Mouse (Mus musculus): ENCODE data around the gene Dact1.

The Dact1 gene

GRCm38 (mm10) chr12:71309581-71310067, at the start of gene Dact1:
Gene Dact1 (plus strand): TSS chr12:71309884.
- DNase-seq, result peak; percentile 55 to 69

DNA sequence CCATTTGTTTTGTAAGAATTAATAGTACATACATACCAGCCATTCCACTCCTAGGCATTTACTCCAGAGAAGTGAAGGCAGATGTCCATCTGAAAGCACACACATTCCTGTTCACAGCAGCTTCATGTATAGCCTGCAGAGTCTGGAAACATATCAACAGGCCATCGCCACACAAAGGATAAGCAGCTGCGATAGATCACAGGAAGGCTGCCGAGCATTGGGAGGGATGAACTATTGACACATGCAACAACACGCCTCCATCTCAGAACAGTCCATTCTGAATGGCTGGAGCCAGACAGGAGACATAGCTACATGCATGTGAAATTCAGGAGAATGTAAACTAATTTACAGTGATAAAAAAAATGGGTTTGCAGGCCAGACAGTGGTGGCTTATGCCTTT, 45.5 kb upstream of the Dact1 start:
- no peak for DNase-seq

DNA sequence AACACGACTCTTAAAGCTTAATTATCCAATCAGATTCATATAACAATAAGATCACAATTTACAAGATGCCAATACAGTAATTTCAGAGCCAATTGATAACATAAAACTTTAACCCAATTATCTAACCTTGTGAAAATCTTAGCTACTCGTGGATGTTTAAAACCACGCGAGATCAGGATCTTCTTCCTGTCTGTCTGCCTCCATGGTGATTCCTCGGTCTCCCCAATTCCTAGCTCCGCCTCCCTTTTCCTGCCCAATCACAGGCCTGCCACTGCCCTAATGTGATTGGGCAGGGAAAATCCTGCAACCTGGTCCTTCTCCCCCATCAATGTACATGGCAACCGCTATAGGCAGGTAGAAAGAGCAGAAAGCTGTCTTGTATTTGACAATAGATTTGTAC, 40.3 kb upstream of the Dact1 start:
- no peak for DNase-seq

GRCm38 (mm10) chr12:71271131-71271530, 38.6 kb upstream of the Dact1 start:
- no peak for DNase-seq

- DNase-seq, result peak; percentile 46
These were observed 35.0 kb upstream of the Dact1 start for GRCm38 (mm10) chr12:71274519-71275237.

DNA sequence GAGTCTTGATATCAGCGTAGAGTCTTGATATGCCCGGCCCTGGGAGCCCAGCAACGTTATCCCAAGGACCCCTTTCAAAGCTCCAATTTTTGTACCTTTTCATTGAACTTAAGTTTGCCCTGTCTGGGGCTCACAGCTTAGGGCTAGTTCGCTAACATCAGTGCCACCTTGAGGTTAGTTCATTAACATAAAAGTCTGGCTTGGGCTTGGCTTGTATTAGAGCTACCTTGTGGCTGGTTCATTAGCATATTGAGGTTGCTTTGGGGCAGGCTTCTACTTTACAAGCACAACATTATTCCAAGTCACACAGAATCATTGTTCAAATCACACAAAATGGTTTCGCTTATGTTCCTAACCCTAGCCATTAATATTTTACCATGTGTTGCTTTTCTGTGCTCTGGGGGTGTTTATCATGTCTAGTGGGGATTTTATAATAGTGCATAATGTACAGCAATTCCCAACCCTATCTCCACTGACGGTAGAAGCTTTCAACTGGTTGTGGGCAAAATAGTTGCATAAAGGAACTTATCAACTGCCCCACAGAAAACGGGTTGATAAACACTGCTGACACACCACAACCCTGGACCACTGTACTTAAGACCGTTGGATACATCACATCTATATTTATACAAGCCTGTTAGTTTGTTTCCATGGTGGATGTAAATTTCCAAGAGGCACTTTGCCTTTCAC, 33.6 kb upstream of the Dact1 start:
- DNase-seq, result no peak

DNA sequence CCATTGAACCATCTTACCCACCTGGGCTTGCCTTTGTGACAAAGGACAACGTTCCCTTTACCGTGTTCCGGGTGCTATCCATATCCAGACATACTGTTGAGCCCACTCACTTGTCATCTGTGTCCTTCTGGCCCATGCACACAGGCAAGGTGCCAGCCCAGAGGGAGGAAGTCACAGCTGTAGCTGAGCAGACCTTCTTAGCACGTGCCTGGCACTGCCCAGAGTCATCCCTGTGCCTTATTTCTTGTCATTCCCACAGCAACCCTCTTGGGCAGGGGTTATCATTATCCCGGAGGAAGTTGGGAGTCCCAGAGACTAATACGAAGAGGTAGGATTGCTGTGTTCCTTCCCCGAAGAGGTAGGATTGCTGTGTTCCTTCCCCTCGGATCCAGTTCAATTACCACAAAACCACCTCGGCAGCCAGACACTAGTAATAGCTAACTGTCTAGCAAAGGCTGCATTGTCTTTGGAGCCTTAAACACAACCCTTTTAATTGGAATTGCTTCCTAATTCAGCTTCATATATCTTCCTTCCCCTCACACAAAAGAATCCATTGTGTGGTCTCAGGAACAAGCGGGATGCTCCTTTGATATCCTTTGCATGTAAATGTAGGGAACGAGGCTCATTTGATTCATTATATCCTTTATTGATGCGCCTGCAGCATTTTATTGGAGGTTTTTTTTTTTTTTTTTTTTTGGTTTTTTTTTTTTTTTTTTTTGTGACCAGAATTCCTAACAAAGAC, 30.0 kb upstream of the Dact1 start:
- DNase-seq, result no peak

DNA sequence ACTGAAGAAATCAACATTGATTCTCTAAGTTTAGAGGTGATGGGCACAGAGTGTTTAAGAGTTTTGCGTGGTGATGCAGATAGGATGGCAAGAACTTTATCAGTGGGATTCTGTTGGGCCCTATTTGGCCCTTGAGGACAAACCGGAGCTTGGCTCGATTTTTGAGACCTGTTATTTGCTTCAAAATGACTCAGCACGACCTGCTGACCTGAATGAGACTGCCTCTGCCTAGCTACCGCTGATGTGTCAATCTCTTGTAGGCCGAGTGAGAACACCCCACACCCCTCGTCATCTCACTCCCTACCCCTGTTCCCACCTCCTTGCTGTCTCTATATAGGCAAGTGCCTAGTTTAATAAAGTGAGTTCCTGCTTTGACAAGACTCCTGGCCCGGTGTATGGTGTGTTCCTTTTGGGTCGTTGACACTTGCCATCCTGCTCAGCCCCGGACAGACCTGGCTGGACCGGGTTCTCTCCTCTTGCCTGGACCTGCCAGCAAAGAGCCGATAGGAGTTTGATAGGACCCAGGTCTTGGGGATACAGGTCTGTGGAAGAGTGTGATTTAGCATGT, 28.4 kb upstream of the Dact1 start:
- DNase-seq, result no peak

- no peak for DNase-seq
These were observed 24.3 kb upstream of the Dact1 start for GRCm38 (mm10) chr12:71285399-71285798.

GRCm38 (mm10) chr12:71290460-71290859, 19.2 kb upstream of the Dact1 start:
- no peak for DNase-seq

DNA sequence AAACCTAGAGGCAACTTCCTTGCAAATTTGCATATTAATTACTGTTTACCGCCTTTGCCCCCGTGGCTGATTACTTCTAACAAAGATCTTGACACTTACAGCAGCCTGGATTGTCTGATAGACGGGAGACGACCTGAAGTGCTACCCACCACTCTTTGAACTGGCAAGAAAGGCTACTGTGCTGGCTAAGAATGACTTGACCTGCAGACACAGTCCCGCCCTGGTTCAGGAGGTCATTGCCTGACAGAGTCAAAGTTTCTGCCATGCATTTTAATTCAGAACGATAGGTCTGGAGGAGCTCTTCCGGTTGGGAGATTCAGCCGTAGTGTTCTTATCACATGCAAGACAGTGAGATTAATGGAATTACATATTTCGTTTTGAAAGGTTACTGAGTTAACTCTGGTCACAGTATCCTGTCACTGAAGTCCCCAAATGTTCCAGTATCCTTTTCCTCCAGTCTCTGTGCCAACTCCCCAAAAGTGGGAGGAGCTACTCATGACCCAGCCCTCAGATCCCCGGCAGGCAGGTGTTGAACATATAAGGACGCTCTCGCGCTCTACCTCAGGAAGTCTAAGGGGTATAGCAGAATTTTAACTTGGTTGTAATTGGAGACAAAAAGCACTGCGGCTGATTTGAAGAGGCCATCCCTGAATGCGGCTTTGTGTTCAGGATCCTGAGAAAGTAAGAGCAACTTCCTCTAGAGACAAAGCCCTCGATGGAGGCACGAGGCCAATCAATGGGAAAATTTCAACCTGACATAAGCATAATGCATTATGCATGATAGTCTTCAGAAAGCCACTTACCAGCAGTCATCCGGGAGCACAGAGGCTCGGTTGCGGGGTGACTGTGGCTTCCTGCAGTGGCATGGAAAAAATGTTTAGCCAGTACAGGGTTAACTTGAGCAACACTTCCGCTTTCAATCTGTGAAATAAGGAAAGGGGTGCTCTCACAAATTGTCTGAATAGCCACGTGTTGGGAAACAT, 15.4 kb upstream of the Dact1 start:
- peak; percentile 16 to 24 for DNase-seq

- DNase-seq, result no peak
These were observed 12.7 kb upstream of the Dact1 start for GRCm38 (mm10) chr12:71296849-71297535.

DNA sequence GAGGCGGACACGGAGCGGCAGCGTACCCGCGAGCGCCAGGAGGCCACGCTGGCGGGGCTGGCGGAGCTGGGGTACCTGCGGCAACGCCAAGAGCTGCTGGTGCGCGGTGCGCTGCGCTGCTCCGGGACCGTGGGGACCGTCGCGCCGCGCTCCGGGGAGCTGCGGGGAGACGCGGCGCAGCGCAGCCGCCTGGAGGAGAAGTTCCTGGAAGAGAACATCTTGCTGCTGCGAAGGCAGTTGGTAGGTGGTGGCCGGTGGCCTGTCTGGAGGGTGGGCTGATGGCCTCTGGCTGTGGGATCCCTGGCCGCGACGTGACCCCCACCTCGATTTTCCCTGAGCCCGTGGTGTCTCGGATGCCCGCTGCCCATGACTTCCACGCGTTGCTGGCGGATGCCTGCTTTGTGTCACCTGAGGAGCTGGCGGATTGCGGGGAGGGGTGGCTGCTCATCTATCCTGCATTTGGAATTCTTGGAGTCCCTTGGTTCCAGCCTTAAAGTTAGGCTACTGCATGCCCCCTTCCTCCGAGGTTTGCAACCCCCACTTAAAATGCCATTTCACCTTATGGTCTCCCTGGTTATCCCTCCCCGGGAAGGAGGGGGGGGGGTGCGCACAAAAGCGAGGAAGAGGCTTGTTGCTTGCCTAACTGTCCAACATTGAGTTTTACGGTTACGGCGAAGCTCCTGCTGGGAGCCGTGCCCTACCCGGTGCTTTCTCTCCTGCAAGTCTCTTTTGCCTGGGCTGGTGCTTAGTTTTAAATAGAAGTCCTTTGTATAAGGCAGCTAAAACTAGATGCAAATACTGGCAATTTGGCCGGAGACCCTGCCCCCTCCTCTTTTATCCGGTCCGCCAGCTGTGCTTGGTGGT, 616 bp downstream of the Dact1 start:
- DNase-seq, result peak; percentile 15 to 24

- DNase-seq, result no peak
These were observed 1.7 kb downstream of the Dact1 start for GRCm38 (mm10) chr12:71311237-71311887.

DNA sequence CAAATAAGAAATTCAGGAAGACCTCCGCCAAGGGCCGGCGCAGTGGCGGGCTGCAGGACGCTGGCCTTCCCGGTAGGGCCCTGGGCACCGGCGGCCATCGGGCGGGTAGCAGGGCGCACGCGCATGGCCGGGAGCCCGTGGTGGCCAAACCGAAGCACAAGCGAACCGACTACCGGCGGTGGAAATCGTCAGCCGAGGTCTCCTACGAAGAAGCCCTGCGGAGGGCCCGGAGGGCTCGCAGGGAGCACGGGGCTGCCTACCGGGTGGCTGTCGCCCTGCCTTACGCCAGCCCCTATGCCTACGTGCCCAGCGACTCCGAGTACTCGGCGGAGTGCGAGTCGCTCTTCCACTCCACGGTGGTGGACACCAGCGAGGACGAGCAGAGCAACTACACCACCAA, 8.6 kb downstream of the Dact1 start:
- no peak for DNase-seq

DNA sequence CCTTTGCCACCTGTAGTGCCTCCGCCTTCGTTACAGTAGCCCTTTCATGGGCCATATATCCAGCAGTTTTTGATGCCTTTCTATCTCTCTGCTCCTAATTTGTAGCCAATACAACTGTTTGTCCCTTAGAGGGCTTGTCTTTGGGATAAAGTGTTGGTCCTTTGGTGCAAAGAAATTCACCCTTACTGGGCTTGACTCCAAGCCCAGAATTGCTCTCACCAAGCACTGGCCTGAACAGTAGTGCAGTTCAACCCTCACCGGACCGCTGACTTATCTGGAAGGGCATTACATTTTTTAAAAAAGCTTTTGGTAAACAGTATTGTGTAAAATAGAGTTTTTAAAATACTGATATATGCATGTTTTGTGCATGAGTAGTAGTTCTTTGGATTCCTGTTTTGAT, 9.9 kb downstream of the Dact1 start:
- no peak for DNase-seq

DNA sequence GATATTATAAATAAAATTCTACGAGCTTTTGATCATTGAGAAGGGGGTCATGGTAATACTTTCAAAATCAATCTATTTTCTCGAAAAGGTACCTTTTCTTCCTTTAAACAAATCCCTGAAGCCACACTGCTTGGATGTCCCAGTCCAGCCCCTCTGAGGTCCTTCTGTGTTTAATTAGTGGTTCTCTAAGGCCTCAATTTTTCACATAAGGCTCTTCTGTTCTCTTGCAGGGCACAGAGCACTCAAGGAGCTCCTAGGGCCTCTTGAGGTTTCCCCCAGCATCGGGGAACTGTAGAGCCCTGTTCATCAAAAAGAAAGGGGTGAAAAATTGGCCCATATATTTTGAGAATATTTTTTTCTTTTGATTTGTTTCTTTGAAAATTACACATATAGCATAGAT, 23.0 kb downstream of the Dact1 start:
- DNase-seq, result no peak

- DNase-seq, result no peak
These were observed 23.9 kb downstream of the Dact1 start for GRCm38 (mm10) chr12:71333561-71333960.

DNA sequence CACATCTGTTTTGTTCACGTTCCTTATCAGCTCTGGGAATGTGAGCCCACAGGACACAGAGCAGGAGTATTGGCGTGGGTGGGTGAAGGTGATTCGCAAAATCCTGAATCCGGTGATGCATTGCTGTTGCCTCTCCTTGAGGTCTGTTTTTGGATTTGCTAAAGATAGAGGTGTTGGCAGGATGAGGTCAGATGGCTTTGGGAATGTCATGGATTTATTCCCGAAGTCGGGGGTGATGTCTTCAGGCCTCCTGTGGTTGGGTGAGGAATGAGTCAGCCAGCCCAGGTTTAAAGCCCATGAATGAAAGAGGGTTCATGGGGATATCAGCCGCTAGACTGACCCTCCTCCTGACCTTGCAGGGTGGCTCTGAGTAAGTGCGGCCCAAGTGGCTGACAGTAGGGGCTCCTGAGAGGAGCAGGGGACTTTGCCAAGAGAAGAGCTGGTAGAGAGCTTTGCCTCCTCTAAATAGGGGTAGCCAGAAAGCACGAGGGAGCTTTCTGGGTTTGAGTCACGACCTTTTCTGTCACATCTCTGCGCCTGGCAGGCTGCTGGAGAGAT, 27.4 kb downstream of the Dact1 start:
- no peak for DNase-seq
